Mouse (Mus musculus): ENCODE data around the gene Tbc1d20.

- TF ChIP-seq POLR2A (IDR thresholded peaks at IDR 0.05; ENCODE audit: insufficient read depth, low read depth, low read length) (no peak), CTCF (IDR thresholded peaks at IDR 0.05) (no peak), EP300 (IDR thresholded peaks at IDR 0.05; ENCODE audit: insufficient read depth, low read depth, low read length) (no peak)
Observed at GRCm38 (mm10) chr2:152347722-152348121, 54.1 kb downstream of the Tbc1d20 start.

Data from heart, adult 2 months (tissue).